Mouse (Mus musculus) A20 (cell line): ENCODE data around the gene Grik4.
A peak's percentile ranks its signal among the peaks of the same experiment; 100 is the strongest.
"Not testable (repeated sequence)": the region's sequence is repeated elsewhere in the genome, so short reads cannot be mapped to it uniquely, and the experiment has no call there.

Experiments
- DNase-seq: peaks from one replicate; pipeline ENCODE4 v3.0.0-alpha.2; 2011; ENCODE audit warnings: low read depth, low spot score

Grik4 gene

GRCm38 (mm10) chr9:42943781-42944535 is at the start of gene Grik4:
Grik4 (minus strand) TSS chr9:42944493.
- DNase-seq = no peak

GRCm38 (mm10) chr9:42993659-42994058 is 49.4 kb upstream of the Grik4 start:
- DNase-seq = no peak

GRCm38 (mm10) chr9:42987988-42988387 is 43.7 kb upstream of the Grik4 start:
- no peak for DNase-seq

- no peak for DNase-seq
Observed at GRCm38 (mm10) chr9:42968894-42969521, 24.7 kb upstream of the Grik4 start.

- no peak for DNase-seq
Observed at GRCm38 (mm10) chr9:42967731-42968130, 23.4 kb upstream of the Grik4 start.

GRCm38 (mm10) chr9:42964809-42965208 is 20.5 kb upstream of the Grik4 start:
- not testable (repeated sequence) for DNase-seq

GRCm38 (mm10) chr9:42964366-42964765 is 20.1 kb upstream of the Grik4 start:
- DNase-seq = no peak

- DNase-seq = no peak
Observed at GRCm38 (mm10) chr9:42962506-42962905, 18.2 kb upstream of the Grik4 start.

GRCm38 (mm10) chr9:42958401-42958800 is 14.1 kb upstream of the Grik4 start:
- DNase-seq = no peak

- peak; percentile 9 for DNase-seq
Observed at GRCm38 (mm10) chr9:42948381-42948780, 4.1 kb upstream of the Grik4 start.

GRCm38 (mm10) chr9:42945174-42945573 is 881 bp upstream of the Grik4 start:
- DNase-seq = peak; percentile 51

- DNase-seq = peak; percentile 75
Observed at GRCm38 (mm10) chr9:42944536-42945006, 278 bp upstream of the Grik4 start.

- DNase-seq = no peak
Observed at GRCm38 (mm10) chr9:42943057-42943529, 1.2 kb downstream of the Grik4 start.

- DNase-seq = no peak
Observed at GRCm38 (mm10) chr9:42942148-42942547, 2.1 kb downstream of the Grik4 start.

- no peak for DNase-seq
Observed at GRCm38 (mm10) chr9:42932146-42932545, 12.1 kb downstream of the Grik4 start.

- DNase-seq = no peak
Observed at GRCm38 (mm10) chr9:42927498-42927897, 16.8 kb downstream of the Grik4 start.

- DNase-seq = no peak
Observed at GRCm38 (mm10) chr9:42926564-42926963, 17.7 kb downstream of the Grik4 start.

- no peak for DNase-seq
Observed at GRCm38 (mm10) chr9:42921830-42922229, 22.5 kb downstream of the Grik4 start.

GRCm38 (mm10) chr9:42920190-42920589 is 24.1 kb downstream of the Grik4 start:
- DNase-seq = no peak

- DNase-seq = no peak
Observed at GRCm38 (mm10) chr9:42917911-42918310, 26.4 kb downstream of the Grik4 start.

- DNase-seq = no peak
Observed at GRCm38 (mm10) chr9:42913201-42913600, 31.1 kb downstream of the Grik4 start.

GRCm38 (mm10) chr9:42908657-42909313 is 35.5 kb downstream of the Grik4 start:
- DNase-seq = no peak
